Mouse (Mus musculus) macrophage (primary cell): ENCODE data around the gene Polr3h. TPM values are rescaled to one million over a fixed set of nuclear protein-coding genes. Genes with fewer than 3 reads are reported as not detected.

Experiments
- H3K27ac ChIP-seq: fragments of 350-480 bp; formaldehyde crosslinking; 2 replicates; pipeline ENCODE4 v1.9.0; 2021
- H3K36me3 ChIP-seq: fragments of 350-480 bp; formaldehyde crosslinking; 2 replicates; pipeline ENCODE4 v1.9.0; 2021; ENCODE audit errors: inconsistent target
- H3K4me3 ChIP-seq: fragments of 350-480 bp; formaldehyde crosslinking; 2 replicates; pipeline ENCODE4 v1.9.0; 2021; ENCODE audit errors: inconsistent target
- H3K79me2 ChIP-seq: fragments of 350-480 bp; formaldehyde crosslinking; 2 replicates; pipeline ENCODE4 v1.9.0; 2021; ENCODE audit errors: inconsistent target
- WGBS: methylation state at CpG from one replicate; pipeline ENCODE4 v1.1.7; 2026; ENCODE audit warnings: inconsistent platforms; ENCODE audit not compliant: missing documents; 5-methylcytosine and 5-hydroxymethylcytosine counted together
- polyA plus RNA-seq: library from polyadenylated mRNA; stranded (reverse); fragments of 250-400 nt; gene quantifications from 3 replicates; pipeline ENCODE4 v1.2.4, GENCODE M21; 2018; ENCODE audit warnings: inconsistent platforms

Gene Polr3h
- polyA plus RNA-seq, 1 experiment from 2014 or later, result 4.7 TPM

DNA sequence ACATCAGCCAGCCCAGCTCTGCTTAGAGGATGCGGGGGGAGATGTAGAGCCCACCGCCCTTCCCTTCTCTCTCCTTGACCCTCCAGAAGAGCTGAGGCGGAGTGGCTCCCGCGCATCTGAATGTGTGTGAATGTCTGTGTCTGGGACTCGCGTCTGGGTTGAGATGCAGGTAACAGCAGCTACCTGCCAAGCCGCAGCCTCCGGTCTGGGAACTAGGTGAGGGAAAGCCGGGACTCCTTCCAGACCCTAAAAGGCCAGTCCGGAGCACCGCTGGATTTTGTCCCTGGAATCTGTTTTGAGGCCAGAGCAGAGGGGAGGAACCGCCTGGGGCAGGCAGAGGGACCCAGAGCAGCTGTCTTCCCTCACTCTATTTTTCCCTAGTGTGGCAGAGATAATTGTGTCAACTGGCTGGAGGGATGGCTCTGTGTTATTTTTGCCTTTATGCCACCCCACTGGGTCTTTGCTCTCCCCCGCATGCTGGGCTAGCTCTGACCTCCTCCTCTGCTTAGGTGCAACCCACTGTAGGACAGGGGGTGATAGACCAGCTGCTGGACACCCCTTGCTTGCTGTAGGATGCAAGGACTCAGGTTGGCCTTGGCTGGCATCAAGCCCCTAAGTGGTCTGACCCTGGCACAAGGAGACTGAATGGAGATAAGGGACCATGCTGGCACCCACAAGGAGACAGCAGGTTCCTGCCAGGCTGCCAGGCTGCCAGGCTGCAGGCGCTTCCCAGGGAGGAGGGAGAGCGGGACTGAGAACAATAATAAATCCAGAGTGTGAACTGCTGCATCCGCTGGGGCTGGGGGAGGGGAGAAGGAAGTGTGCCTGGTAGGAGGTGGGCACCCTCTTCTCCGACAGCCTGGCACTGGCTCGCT lies 11.3 kb upstream of the Polr3h start:
- WGBS, result 50% methylated on average over 16 of the region's 19 CpGs
- no peaks in the 10 kb centered on the region for H3K36me3 ChIP-seq
- no peaks in the 10 kb centered on the region for H3K79me2 ChIP-seq
- H3K4me3 ChIP-seq, result no peak overlapping the region
- H3K27ac ChIP-seq, result no peak overlapping the region

DNA sequence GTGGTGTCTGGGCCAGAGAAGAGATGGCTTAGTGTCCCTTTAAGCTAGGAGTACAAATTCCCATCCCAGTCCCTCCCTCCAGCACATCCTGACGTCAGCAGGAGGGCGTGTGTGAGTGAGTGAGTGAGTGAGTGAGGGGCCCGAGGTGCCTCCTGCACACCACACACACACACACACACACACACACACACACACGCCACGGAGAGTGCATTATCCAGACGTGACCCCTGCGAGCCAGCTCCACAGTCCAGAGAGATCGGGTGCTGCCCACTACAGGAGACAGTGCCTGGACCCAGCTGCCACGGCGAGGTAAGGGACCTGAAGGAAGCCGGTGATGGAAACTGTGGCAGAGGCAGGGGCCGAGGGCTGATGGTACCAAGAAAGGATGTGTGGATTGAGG lies 10.6 kb upstream of the Polr3h start, which contains the start of gene Csdc2:
TSS of gene Csdc2 (plus strand) at position 81 of the 400 bp plus-strand sequence.
- WGBS, result 65% methylated on average over 10 of the region's 12 CpGs
- no peaks in the 10 kb centered on the region for H3K79me2 ChIP-seq
- H3K27ac ChIP-seq, result no peak within 1 kb of the TSS
- no peaks in the 10 kb centered on the region for H3K36me3 ChIP-seq
- H3K4me3 ChIP-seq, result no peak within 1 kb of the TSS

- Histone ChIP-seq H3K36me3 (no peaks in the 10 kb centered on the region), H3K79me2 (no peaks in the 10 kb centered on the region), H3K27ac (no peak overlapping the region), H3K4me3 (no peak overlapping the region)
- 63% methylated on average over 6 of the region's 7 CpGs for WGBS
These were observed 10.0 kb upstream of the Polr3h start for GRCm38 (mm10) chr15:81935869-81936637.

- no peaks in the 10 kb centered on the region for H3K79me2 ChIP-seq
- H3K4me3 ChIP-seq, result no peak overlapping the region
- peak overlapping the region; percentile 46 for H3K27ac ChIP-seq
- no peaks in the 10 kb centered on the region for H3K36me3 ChIP-seq
- 8% methylated on average over 1 of the region's 1 CpGs for WGBS
These were observed 7.9 kb upstream of the Polr3h start for GRCm38 (mm10) chr15:81933986-81934385.

DNA sequence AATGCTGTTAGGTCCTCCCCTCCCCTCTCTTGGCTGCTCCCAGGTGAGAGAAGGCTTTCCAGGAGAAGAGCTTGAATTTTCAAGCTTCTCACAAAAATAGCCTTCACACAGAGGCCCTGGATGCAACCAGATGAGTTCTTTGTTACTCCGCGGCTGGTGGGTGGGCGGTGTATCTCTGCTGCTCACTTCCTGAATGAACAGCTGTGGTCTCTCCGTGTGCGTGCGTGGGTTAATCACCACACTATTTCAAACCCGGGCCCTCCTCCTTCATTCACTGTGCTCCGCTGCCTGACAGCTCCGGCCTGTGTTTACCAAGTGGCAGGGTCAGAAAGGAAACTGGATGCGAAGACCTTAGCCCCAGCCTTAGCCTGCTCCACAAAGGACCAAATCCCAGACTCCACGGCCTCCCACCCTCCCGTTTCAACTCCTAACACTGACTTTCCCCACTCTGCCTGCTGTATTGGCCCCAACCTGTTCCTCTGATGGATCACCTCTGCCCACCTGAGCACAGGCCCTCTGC lies 7.0 kb upstream of the Polr3h start:
- H3K79me2 ChIP-seq, result no peaks in the 10 kb centered on the region
- peak overlapping the region; percentile 46; the same call in 1 of the 2 replicates for H3K27ac ChIP-seq
- H3K36me3 ChIP-seq, result no peaks in the 10 kb centered on the region
- WGBS, result 54% methylated on average over 12 of the region's 12 CpGs
- no peak overlapping the region for H3K4me3 ChIP-seq

GRCm38 (mm10) chr15:81928277-81928676 lies 2.2 kb upstream of the Polr3h start:
- Histone ChIP-seq H3K4me3 (no peak overlapping the region), H3K36me3 (no peaks in the 10 kb centered on the region), H3K27ac (no peak overlapping the region), H3K79me2 (peaks cover 11% of the 10 kb centered on the region; the same call in 1 of the 2 replicates)
- WGBS, result 33% methylated on average over 11 of the region's 11 CpGs

DNA sequence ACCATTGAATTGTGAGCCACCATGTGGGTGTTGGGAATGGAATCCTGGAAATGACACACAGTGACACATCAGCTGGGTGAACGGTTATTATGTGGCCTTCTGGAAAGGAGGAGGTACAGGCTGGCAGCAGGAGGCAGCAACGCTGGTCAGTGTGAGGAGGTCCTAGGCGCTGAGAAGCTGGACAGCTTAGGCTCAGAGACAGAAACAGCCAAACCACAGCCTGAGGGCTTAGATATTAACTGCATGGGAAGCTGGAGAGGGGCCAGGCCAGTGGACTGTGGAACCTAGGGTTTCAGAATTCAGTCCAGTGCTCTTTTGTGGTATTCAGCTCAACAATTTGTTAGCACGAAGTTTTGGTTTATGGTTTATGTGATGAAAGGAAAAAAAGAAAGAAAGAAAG lies 1.7 kb upstream of the Polr3h start:
- Histone ChIP-seq H3K27ac (no peak overlapping the region), H3K79me2 (peaks cover 11% of the 10 kb centered on the region; the same call in 1 of the 2 replicates), H3K4me3 (no peak overlapping the region), H3K36me3 (no peaks in the 10 kb centered on the region)
- WGBS, result 18% methylated on average over 4 of the region's 4 CpGs

DNA sequence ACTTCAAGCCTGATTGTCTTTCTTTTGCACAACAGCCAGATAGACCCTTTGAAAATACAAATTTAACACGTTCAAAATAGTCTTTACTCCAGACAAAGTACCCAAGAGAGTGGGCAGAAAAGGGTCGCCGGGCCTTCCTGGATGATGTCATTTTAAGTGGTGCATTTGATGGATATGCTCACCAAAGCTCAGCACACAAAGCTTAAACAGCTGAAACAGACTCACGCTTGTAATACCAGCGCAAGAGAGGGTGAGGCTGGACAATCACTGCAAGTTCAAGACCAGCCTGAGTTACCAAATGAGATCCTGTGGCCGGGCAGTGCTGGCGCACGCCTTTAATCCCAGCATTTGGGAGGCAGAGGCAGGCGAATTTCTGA lies 394 bp upstream of the Polr3h start:
- no peak overlapping the region for H3K4me3 ChIP-seq
- H3K36me3 ChIP-seq, result no peaks in the 10 kb centered on the region
- WGBS, result 44% methylated on average over 9 of the region's 9 CpGs
- H3K27ac ChIP-seq, result no peak overlapping the region
- peaks cover 11% of the 10 kb centered on the region; the same call in 1 of the 2 replicates for H3K79me2 ChIP-seq

DNA sequence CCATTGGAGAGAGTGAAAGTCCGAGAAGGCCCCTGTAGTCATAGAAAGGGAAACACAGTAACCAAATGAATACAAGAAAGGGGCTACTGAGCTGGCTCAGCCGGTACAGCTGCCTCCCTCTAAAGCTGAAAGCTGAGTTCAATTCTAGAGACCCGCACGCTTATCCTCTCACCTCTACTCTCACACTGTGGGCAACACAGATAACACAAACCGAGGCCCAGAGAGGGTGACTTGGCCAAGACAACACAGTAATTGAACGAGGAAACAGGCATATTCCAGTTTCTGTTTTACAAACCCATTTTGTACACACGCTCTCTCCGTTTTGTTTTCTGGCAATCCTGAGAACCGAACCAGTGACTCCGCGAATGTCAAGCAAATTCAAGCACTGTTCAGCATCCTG lies 1.1 kb downstream of the Polr3h start:
- WGBS, result 87% methylated on average over 11 of the region's 11 CpGs
- Histone ChIP-seq H3K36me3 (no peaks in the 10 kb centered on the region), H3K79me2 (peaks cover 11% of the 10 kb centered on the region; the same call in 1 of the 2 replicates), H3K27ac (no peak overlapping the region), H3K4me3 (peak overlapping the region; percentile 38; the same call in 1 of the 2 replicates)

- Histone ChIP-seq H3K27ac (no peak overlapping the region), H3K79me2 (peaks cover 11% of the 10 kb centered on the region; the same call in 1 of the 2 replicates), H3K4me3 (no peak overlapping the region), H3K36me3 (peaks cover 4% of the 10 kb centered on the region; the same call in 1 of the 2 replicates)
- WGBS, result 95% methylated on average over 5 of the region's 5 CpGs
These were observed 4.8 kb downstream of the Polr3h start for GRCm38 (mm10) chr15:81921255-81921654.

- Histone ChIP-seq H3K79me2 (peaks cover 11% of the 10 kb centered on the region; the same call in 1 of the 2 replicates), H3K27ac (no peak overlapping the region), H3K4me3 (no peak overlapping the region), H3K36me3 (peaks cover 10% of the 10 kb centered on the region; the same call in 1 of the 2 replicates)
- WGBS, result 96% methylated on average over 10 of the region's 10 CpGs
These were observed 5.4 kb downstream of the Polr3h start for GRCm38 (mm10) chr15:81920546-81921217.

DNA sequence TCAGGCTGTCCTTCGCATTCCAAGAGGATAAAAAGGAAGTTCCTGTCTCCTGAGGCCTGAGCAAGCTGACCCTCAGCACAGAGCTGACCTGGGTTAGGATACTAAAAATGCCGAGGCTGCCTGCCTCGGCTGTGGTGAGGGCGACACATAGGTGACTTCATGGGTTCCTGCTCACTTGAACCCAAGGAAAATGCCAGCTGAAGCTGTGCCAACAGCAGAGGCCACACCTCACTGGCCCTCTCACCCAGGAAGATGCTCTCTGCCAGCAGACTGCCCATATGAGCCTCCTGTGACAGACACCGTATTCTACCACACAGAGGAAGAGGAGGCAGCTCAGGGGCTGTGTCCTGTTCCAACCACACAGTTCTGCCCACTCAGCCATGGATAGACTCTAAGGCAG lies 7.0 kb downstream of the Polr3h start:
- H3K79me2 ChIP-seq, result peaks cover 5% of the 10 kb centered on the region; the same call in 1 of the 2 replicates
- H3K4me3 ChIP-seq, result no peak overlapping the region
- no peak overlapping the region for H3K27ac ChIP-seq
- 96% methylated on average over 5 of the region's 5 CpGs for WGBS
- peaks cover 26% of the 10 kb centered on the region for H3K36me3 ChIP-seq

GRCm38 (mm10) chr15:81917621-81918463 lies 8.2 kb downstream of the Polr3h start:
- WGBS, result 73% methylated on average over 6 of the region's 6 CpGs
- no peaks in the 10 kb centered on the region for H3K79me2 ChIP-seq
- no peak overlapping the region for H3K4me3 ChIP-seq
- peaks cover 38% of the 10 kb centered on the region for H3K36me3 ChIP-seq
- no peak overlapping the region for H3K27ac ChIP-seq
